Mouse (Mus musculus) A20 (cell line): Measurements from ENCODE around the gene Pip4k2b.
A peak's percentile ranks its signal among the peaks of the same experiment; 100 is the strongest.
"Not testable (repeated sequence)": the region's sequence is repeated elsewhere in the genome, so short reads cannot be mapped to it uniquely, and the experiment has no call there.

ENCODE experiments used
- DNase-seq: peaks from one replicate; pipeline ENCODE4 v3.0.0-alpha.2; 2011; ENCODE audit warnings: low read depth, low spot score

Gene Pip4k2b

GRCm38 (mm10) chr11:97714784-97715760, 29.4 kb downstream of the Pip4k2b start:
- no peak for DNase-seq

- DNase-seq = peak; percentile 43
These were observed 30.1 kb downstream of the Pip4k2b start for GRCm38 (mm10) chr11:97714356-97714755.

DNA sequence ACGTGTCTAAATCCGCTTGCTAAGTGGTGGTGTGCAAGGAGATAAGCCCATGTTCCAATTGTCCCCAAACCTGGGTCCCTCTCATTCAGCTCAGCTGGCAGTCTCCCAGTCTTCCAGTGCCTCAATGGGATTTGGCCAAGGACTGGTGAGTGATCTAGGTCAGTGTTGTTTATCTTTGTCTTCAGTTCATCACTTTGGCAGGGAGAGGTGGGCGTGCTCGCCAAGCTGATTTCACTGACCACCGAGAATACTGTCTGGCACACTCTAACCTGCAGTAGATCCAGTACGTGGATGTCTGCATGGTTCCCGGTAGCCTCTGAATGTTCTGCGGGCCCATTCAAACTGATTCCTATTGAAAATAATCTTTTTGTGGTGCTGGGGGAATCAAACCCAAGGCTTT, 30.6 kb downstream of the Pip4k2b start:
- DNase-seq = no peak

- DNase-seq = no peak
These were observed 32.2 kb downstream of the Pip4k2b start for GRCm38 (mm10) chr11:97712286-97712685.

GRCm38 (mm10) chr11:97711200-97711900, 33.2 kb downstream of the Pip4k2b start:
- DNase-seq = no peak

DNA sequence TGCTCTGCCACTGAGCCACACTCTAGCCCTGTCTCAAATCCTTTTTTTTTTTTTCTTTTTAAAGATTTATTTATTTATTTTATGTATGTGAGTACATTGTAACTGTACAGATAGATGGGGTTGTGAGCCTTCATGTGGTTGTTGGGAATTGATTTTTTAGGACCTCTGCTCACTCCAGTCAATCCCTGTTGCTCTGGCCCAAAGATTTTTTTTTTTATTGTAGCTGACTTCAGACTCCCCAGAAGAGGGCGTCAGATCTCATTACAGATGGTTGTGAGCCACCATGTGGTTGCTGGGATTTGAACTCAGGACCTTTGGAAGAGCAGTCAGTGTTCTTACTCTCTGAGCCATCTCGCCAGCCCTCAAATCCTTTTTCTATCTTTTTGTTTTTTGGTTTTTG, 34.4 kb downstream of the Pip4k2b start:
- not testable (repeated sequence) for DNase-seq

DNA sequence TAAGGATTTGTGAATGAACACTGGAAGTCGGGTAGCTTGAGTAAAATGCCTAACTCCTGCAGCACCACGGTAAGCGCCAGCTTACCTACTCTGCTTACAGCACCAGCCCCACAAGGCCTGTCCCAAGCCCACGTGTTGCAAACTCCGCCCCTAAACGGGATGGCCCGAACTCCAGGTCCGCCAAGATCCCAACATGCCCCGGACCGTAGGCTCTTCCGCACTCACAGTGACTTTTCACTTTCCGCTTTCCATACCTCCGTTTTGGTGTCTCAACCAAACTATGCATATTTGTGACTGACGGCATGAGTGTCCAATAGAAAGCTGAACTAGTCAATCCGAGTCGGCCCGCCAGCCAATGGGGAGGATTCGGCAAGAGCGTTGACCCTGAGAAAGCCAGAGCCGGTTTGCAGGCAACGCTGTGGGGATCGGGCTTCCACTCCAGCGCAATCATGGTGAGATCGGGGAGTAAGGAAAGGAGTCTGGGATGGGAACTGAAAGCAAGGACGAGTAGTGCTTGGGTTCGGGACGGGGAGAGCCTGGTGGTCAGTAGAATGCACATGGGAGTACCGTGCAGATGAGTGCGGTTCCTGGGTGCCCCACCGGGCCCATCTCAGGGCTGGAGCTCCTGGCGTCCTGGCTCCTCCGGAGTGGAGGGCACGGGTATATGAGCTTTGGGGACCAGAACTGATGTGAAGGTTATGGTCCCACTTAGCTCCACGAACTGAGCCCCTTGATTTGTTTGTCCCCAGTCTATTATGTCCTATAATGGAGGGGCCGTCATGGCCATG, 41.3 kb downstream of the Pip4k2b start, which contains the start of gene Psmb3:
Psmb3 (plus strand) TSS at position 361 of the 788 bp plus-strand sequence.
- peak; percentile 100 for DNase-seq

- DNase-seq = peak; percentile 92
These were observed 42.1 kb downstream of the Pip4k2b start for GRCm38 (mm10) chr11:97702393-97702745.

DNA sequence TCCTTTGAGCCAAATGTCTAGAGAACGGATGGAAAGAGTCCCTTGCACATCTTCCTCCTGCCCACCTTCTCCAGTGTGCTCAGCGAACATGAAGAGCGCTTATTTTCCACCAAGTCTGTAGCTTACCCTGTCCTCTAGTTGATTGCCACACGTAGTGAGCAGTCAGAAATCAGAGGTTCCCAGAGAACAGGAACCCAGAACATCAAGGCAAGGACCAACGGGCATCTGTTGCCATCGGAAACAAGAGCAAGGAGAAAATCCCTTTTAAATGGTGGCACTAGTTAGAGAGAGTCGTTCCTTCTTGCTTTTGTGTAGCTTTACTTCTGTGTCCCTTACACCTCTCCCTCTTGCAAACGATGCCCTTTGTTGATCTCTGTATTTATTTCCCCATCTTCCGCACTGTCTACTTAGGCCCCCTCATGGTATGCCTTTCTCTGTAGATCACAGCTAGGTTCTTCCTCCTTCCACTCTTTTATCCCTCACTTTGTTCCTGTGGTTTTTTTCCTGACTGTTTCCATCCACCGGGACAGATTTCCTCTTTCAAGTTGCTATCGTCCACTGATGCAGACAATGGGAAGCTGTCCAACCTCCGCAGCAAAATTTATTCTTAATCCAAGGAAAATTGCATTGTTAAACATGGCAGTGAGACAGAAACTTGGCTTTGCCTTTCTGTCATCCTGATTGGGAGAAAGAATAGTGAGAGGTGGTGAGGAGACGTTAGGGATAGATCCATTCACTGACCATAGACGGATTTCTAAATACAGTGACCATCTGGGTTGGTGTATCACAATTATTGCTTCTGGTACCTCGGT, 42.7 kb downstream of the Pip4k2b start:
- peak; percentile 71 for DNase-seq

- no peak for DNase-seq
These were observed 43.5 kb downstream of the Pip4k2b start for GRCm38 (mm10) chr11:97700746-97701580.

DNA sequence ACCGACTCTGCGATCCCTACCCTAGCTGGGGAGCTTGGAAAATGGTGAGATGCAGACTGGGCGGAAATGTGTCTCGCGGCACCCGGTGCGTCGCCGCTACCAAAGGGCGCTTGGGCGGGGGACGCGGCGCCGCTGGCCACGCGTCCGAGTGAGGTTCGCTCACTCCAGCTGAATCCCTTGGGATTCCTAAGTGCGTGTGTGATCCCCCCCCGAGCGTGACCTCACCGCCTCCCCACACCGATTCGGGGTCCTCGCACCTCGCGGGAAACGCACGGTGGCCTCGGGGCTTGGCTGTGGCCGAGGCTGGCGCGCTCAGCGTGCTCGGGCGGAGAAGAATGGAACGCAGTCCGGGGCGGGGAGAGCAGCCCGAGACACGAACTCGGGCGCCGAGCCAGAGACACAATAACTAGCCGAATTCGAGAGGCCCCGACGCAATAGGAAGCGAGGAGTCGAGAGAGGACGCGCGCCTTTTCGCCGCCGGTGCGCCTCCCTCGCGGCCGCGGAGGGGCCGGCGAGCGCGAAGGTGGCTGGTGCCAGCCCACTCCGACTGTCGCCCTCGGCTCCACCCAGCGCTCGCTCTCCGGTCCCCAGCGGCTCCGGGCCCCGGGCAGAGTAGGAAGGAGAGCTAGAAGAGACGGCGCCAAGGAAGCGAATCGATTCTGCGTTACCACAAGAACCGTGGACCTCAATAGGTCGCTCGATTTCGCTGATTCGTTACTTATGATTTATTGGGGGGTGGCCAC, 44.3 kb downstream of the Pip4k2b start, which contains the start of gene Pcgf2:
Pcgf2 (minus strand) TSS at position 495 of the 743 bp plus-strand sequence.
- peak; percentile 86 for DNase-seq

GRCm38 (mm10) chr11:97699626-97700002, 44.9 kb downstream of the Pip4k2b start:
- no peak for DNase-seq

- DNase-seq = peak; percentile 84
These were observed 45.5 kb downstream of the Pip4k2b start for GRCm38 (mm10) chr11:97698741-97699611.

- DNase-seq = no peak
These were observed 46.5 kb downstream of the Pip4k2b start for GRCm38 (mm10) chr11:97697891-97698529.

GRCm38 (mm10) chr11:97697199-97697890, 47.2 kb downstream of the Pip4k2b start:
- DNase-seq = no peak

GRCm38 (mm10) chr11:97696669-97697068, 47.8 kb downstream of the Pip4k2b start:
- no peak for DNase-seq
